Mouse (Mus musculus): Measurements from ENCODE around the gene Pofut1.

DNA sequence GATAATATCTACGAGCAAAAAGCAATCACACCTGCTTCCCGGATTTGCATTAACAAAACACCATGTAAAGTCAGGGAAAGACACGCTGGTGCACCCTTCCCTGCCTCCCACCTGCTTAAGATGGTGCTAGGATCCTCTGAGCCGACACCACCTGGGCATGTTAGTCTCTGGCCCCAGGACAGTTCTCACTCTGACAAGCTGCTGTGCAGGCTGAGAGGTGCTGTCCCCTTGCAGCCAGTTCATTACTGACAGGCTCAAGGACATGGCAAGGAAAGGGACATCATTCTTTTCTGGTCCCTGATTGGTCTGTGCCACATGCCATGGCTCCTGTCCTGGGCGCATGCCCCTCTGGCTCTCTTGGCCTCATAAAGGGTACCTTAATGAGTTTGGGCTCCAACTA lies 12.8 kb upstream of the Pofut1 start:
- TF ChIP-seq CTCF (IDR thresholded peaks at IDR 0.05; ENCODE audit: borderline replicate concordance, insufficient read depth, low read length) (no peak), POLR2A (IDR thresholded peaks at IDR 0.05; ENCODE audit: low read depth, low read length) (no peak)
